Mouse (Mus musculus) layer of hippocampus, postnatal 25 days (tissue): ENCODE measurements around the gene Mcur1. TPM values are rescaled to one million over a fixed set of nuclear protein-coding genes. Genes with fewer than 3 reads are reported as not detected.

Source experiments
- DNase-seq, 2 experiments: peaks; one replicate each; pipeline ENCODE4 v3.0.0; 2022; ENCODE audit warnings: mixed read lengths in 2 of 2, low spot score in 1 of 2; ENCODE audit errors: extremely low spot score in 1 of 2
- total RNA-seq, 2 experiments: library from RNA; stranded (reverse); gene quantifications; 2 replicates each; pipeline ENCODE4 v1.2.3; 2021

Mcur1 gene
- total RNA-seq, 2 experiments from 2014 or later, result 19.2 to 22.5 TPM

GRCm38 (mm10) chr13:43495645-43496044 is 64.3 kb downstream of the Mcur1 start:
- no peak for DNase-seq

- DNase-seq, result no peak
Measured at GRCm38 (mm10) chr13:43493725-43494124, 66.3 kb downstream of the Mcur1 start.

- DNase-seq, result no peak
Measured at GRCm38 (mm10) chr13:43493058-43493481, 66.9 kb downstream of the Mcur1 start.

Other genes starting within 250 kb of the Mcur1 start
- 10 to 100 TPM; 19.6 to 21.7 TPM for gene Sirt5, start 194.7 kb downstream of the Mcur1 start, total RNA-seq
- gene Nol7, start 161.8 kb downstream of the Mcur1 start, total RNA-seq, result 10 to 100 TPM; 79.5 to 91.1 TPM
- 10 to 100 TPM; 81.4 to 82.4 TPM for gene Ranbp9, start 78.9 kb downstream of the Mcur1 start, total RNA-seq
- 10 to 100 TPM; 35.6 to 36.4 TPM for gene Rnf182, start 55.5 kb upstream of the Mcur1 start, total RNA-seq
- 1 to 10 TPM; 7.1 to 7.2 TPM for gene Cd83, start 224.6 kb upstream of the Mcur1 start, total RNA-seq